Mouse (Mus musculus) testis, adult 2 months (tissue): ENCODE results near the gene Sorbs1.

ENCODE experiments used
- CTCF ChIP-seq: fragments of 200-500 bp; IDR thresholded peaks from 2 replicates; pipeline ENCODE4 v1.5.1; 2012; ENCODE audit warnings: low read depth, mild to moderate bottlenecking, inconsistent platforms, low read length, moderate library complexity; ENCODE audit not compliant: control insufficient read depth, insufficient read depth, insufficient replicate concordance
- POLR2A ChIP-seq: fragments of 200-500 bp; IDR thresholded peaks from 2 replicates; pipeline ENCODE4 v1.6.1; 2012; ENCODE audit warnings: low read depth, mild to moderate bottlenecking, inconsistent platforms, low read length, moderate library complexity; ENCODE audit not compliant: control insufficient read depth

DNA sequence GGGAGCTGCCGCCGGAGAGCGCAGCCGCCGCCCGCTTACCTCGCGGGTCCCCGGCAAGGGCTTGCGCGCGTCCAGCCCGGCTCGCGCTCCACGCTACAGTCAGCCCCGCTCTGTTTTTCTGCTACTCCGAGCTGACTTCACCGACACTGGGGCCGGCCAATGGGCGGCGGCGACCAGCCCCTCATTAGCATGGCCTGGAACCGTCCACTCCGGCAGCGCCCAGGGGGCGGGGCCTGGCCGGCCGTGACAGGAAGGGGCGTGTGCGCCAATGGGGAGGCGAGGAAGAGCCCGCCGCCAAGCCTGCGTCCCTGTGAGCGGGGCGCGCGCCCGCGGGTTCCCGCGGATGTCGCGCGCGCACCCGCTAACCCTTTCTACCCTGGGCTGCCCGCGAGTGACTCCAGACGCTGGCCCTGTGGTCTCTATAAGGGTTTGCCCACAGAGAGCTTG is at the start of gene Sorbs1:
- peak; percentile 86 for TF ChIP-seq POLR2A
- TF ChIP-seq CTCF = no peak
